Mouse (Mus musculus) megakaryocyte, embryonic 14.5 days (primary cell): Measurements from ENCODE around the gene Myadml2. TPM values are rescaled to one million over a fixed set of nuclear protein-coding genes. Genes with fewer than 3 reads are reported as not detected.
"Not testable (repeated sequence)": the region's sequence is repeated elsewhere in the genome, so short reads cannot be mapped to it uniquely, and the experiment has no call there.

Source experiments
- H3K27me3 ChIP-seq: replicated peaks from 2 replicates; pipeline ENCODE3; 2012; ENCODE audit warnings: inconsistent platforms
- H3K36me3 ChIP-seq: replicated peaks from 2 replicates; pipeline ENCODE3; 2012; ENCODE audit warnings: low read length, inconsistent platforms, mixed read lengths
- H3K4me1 ChIP-seq: 2 replicates; pipeline ENCODE4 v1.6.1; 2012; ENCODE audit warnings: inconsistent platforms
- H3K4me3 ChIP-seq: replicated peaks from 2 replicates; pipeline ENCODE3; 2012; ENCODE audit warnings: moderate library complexity, mild to moderate bottlenecking, inconsistent platforms
- H3K9me3 ChIP-seq: 2 replicates; pipeline ENCODE4 v1.6.1; 2012; ENCODE audit warnings: inconsistent platforms
- FLI1 ChIP-seq: IDR thresholded peaks from 2 replicates; pipeline ENCODE4 v1.6.1; 2012; ENCODE audit warnings: low read length, inconsistent platforms, mixed read lengths
- GATA1 ChIP-seq: IDR thresholded peaks from 3 replicates; pipeline ENCODE4 v1.6.1; 2012; ENCODE audit warnings: mixed read lengths, low read length, inconsistent platforms, borderline replicate concordance
- polyA plus RNA-seq: library from polyadenylated mRNA; stranded (reverse); fragments of >175 nt; gene quantifications from 2 replicates; pipeline ENCODE4 v1.2.3, GENCODE M21; 2012; ENCODE audit warnings: low replicate concordance; ENCODE audit not compliant: insufficient read depth

Myadml2 gene
- polyA plus RNA-seq, 1 experiment, result 0.44 TPM

GRCm38 (mm10) chr11:120683536-120683935 lies 35.6 kb upstream of the Myadml2 start:
- H3K36me3 ChIP-seq, result peaks cover 93% of the 10 kb centered on the region
- H3K9me3 ChIP-seq, result no peaks in the 10 kb centered on the region
- peaks cover 37% of the 10 kb centered on the region for H3K4me1 ChIP-seq
- TF ChIP-seq GATA1 (no peak), FLI1 (no peak)
- H3K27me3 ChIP-seq, result no peaks in the 10 kb centered on the region
- H3K4me3 ChIP-seq, result no peak overlapping the region

- TF ChIP-seq GATA1 (no peak), FLI1 (no peak)
- no peak overlapping the region for H3K4me3 ChIP-seq
- H3K4me1 ChIP-seq, result peaks cover 40% of the 10 kb centered on the region
- no peaks in the 10 kb centered on the region for H3K9me3 ChIP-seq
- H3K36me3 ChIP-seq, result peaks cover 93% of the 10 kb centered on the region
- no peaks in the 10 kb centered on the region for H3K27me3 ChIP-seq
These were observed 34.7 kb upstream of the Myadml2 start for GRCm38 (mm10) chr11:120682683-120683082.

DNA sequence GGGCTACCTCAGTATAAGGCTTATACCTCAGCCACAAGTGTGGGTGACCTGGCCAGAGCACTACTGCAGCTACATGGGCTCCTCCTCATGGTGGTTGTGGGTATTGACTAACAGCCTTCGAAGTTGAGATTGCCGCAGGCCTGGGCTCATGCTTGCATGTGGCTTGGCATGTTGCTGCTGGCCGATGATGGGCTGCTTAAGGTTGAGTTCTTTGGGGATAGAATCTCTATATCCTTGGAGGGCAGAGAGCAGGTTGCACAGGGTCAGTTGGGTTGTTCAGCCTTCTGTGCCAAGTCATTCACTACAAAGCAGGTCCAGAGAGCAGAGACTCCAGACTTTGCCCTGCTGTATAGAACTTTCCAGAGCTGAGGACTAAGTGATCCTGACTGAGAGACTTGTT lies 32.0 kb upstream of the Myadml2 start:
- no peak overlapping the region for H3K4me3 ChIP-seq
- no peaks in the 10 kb centered on the region for H3K9me3 ChIP-seq
- H3K27me3 ChIP-seq, result no peaks in the 10 kb centered on the region
- peaks cover 65% of the 10 kb centered on the region for H3K4me1 ChIP-seq
- TF ChIP-seq GATA1 (no peak), FLI1 (no peak)
- H3K36me3 ChIP-seq, result peaks cover 90% of the 10 kb centered on the region

DNA sequence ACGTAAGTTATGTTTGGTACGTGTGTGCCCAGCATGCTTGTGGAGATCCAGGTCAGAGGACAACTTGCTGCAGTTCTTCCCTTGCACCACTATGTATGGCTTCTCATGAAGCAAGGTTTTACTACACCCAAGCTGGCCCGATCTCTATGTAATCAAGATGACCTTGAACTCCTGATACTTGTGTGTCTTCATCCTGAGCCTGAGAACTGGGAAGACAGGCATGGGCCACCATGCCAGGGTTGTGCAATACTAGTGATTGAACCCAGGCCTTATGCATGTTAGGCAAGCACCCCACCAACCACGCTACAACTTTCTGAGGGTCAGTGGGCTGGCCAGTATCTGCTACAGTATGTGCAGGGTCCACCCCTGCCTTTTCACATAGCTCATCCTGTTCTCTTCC lies 29.0 kb upstream of the Myadml2 start:
- Histone ChIP-seq H3K4me3 (no peak overlapping the region), H3K27me3 (no peaks in the 10 kb centered on the region), H3K36me3 (peaks cover 68% of the 10 kb centered on the region), H3K9me3 (no peaks in the 10 kb centered on the region), H3K4me1 (peaks cover 61% of the 10 kb centered on the region)
- TF ChIP-seq FLI1 (no peak), GATA1 (no peak)

DNA sequence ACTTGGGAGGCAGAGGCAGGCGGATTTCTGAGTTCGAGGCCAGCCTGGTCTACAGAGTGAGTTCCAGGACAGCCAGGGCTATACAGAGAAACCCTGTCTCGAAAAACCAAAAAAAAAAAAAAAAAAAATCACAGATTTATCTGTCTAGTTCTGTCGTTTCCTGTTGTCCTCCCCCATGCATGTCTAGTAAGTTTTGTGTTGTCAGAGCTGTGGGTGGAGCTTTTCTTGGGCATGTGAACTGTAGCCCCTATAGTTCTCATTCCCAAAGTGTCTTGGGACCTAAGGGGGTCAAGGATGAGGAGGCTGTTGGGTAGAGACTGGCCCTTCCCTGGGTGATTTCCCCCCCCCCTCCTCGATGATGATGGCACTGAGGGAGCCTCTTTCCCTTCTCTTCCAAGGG lies 27.9 kb upstream of the Myadml2 start:
- peak overlapping the region; percentile 46 for H3K4me3 ChIP-seq
- H3K27me3 ChIP-seq, H3K9me3 ChIP-seq: not testable (repeated sequence)
- peaks cover 61% of the 10 kb centered on the region for H3K36me3 ChIP-seq
- peaks cover 64% of the 10 kb centered on the region for H3K4me1 ChIP-seq

DNA sequence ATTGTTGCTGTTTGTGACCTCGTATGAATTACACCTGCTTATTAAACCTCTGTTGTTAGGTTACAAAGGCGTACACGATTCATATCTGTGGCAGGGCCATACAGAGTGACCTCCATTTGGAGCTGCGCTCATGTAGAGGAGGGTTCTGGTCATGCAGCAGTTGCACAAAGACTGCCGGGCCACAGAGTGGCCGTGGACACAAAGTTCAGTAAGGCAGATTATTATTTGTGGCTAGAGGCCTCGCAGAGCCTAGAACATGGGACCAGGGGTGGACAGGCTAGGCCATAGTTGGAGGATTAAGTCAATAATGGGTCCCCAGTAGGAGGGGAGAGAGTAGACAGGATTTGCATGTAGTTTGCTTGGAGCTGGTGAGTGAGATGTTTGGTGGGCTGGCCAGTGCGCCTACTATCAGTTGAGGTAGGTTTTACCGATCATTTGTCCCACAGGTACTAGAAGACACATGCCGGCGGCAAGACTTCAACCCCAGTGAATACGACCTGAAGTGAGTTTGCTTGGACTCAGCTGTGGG lies 25.7 kb upstream of the Myadml2 start:
- Histone ChIP-seq H3K4me1 (peaks cover 56% of the 10 kb centered on the region), H3K36me3 (peaks cover 39% of the 10 kb centered on the region), H3K27me3 (peaks cover 4% of the 10 kb centered on the region), H3K9me3 (no peaks in the 10 kb centered on the region), H3K4me3 (peak overlapping the region; percentile 96)
- TF ChIP-seq FLI1 (no peak), GATA1 (no peak)

DNA sequence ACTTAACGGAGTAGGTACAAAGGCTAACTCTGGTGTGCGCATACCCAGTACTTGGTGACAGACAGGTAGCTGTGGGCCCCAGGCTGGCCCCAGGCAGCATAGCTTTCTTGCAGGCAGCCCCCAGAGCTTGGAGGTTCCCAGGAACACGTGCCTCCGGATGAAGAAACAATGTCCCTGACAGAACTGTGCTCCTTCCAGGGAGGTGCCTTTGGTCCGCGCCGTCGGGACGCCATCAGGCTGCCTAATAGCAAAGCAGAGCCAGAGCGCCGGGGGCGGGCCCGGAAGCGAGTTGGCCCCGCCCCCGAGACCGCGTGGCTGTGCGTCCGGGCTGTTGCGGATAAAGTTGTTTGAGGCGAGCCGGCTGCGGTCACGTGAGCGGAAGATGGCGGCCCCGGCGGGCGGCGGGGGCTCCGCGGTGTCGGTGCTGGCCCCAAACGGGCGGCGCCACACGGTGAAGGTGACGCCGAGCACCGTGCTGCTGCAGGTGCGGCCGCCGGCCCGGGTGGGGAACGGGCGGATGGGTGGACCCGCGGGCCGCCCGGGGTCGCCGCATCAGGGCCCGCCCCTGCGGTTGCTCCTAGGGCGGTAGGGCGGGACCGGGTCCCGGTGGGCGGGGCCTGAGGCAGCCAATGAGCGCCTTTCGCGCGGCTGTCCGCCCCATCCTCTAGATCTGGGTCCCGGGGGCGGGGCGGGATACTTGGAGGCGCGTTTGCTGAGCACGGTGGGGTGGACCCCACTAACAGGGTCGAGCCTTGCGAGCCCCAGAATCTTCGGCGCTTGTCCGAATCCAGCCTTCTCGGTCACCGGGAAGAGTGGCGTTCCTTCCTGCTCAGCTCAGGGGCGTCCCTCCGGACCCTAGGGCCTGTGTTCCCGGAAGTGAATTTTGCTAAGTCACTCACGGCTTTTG lies 25.0 kb upstream of the Myadml2 start, which contains the start of gene Aspscr1:
TSS of gene Aspscr1 (plus strand) at position 287 of the 907 bp plus-strand sequence.
- peak within 1 kb of the TSS; percentile 96 for H3K4me3 ChIP-seq
- H3K9me3 ChIP-seq, result no peaks in the 10 kb centered on the region
- H3K27me3 ChIP-seq, result peaks cover 4% of the 10 kb centered on the region
- peaks cover 54% of the 10 kb centered on the region for H3K4me1 ChIP-seq
- no peak for TF ChIP-seq FLI1
- no peak for TF ChIP-seq GATA1
- peaks cover 32% of the 10 kb centered on the region for H3K36me3 ChIP-seq

GRCm38 (mm10) chr11:120666617-120667016 lies 18.7 kb upstream of the Myadml2 start:
- TF ChIP-seq GATA1 (no peak), FLI1 (no peak)
- peaks cover 19% of the 10 kb centered on the region for H3K4me1 ChIP-seq
- H3K9me3 ChIP-seq, result no peaks in the 10 kb centered on the region
- no peak overlapping the region for H3K4me3 ChIP-seq
- H3K36me3 ChIP-seq, result no peaks in the 10 kb centered on the region
- H3K27me3 ChIP-seq, result peaks cover 59% of the 10 kb centered on the region

GRCm38 (mm10) chr11:120665406-120665805 lies 17.4 kb upstream of the Myadml2 start:
- Histone ChIP-seq H3K27me3 (peaks cover 72% of the 10 kb centered on the region), H3K9me3 (no peaks in the 10 kb centered on the region), H3K36me3 (no peaks in the 10 kb centered on the region), H3K4me3 (no peak overlapping the region), H3K4me1 (peaks cover 30% of the 10 kb centered on the region)
- TF ChIP-seq FLI1 (no peak), GATA1 (no peak)

DNA sequence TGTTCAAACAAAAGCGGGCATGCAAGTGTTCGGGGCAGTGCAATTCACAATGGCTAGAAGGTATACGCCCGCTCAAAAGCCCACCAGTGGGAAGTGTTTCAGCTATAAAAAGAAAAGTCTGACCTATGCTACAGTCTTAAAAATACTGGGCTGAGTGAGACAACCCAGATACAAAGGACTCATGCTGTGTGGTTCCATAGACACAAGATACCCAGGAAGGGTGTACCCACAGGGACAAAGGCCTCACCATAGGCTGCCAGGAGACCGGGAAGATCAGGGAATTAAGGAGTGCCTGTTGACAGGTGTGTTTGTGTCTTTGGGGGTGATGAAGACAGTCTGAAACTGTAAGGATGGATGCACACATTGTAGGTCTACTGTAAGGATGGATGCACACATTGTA lies 15.8 kb upstream of the Myadml2 start:
- Histone ChIP-seq H3K27me3 (peaks cover 84% of the 10 kb centered on the region), H3K36me3 (no peaks in the 10 kb centered on the region), H3K9me3 (no peaks in the 10 kb centered on the region), H3K4me3 (no peak overlapping the region), H3K4me1 (peaks cover 47% of the 10 kb centered on the region)
- TF ChIP-seq FLI1 (no peak), GATA1 (no peak)

- H3K27me3 ChIP-seq, result peaks cover 94% of the 10 kb centered on the region
- no peak for TF ChIP-seq FLI1
- TF ChIP-seq GATA1, result no peak
- H3K4me1 ChIP-seq, result peaks cover 50% of the 10 kb centered on the region
- no peaks in the 10 kb centered on the region for H3K9me3 ChIP-seq
- no peaks in the 10 kb centered on the region for H3K36me3 ChIP-seq
- no peak overlapping the region for H3K4me3 ChIP-seq
These were observed 14.8 kb upstream of the Myadml2 start for GRCm38 (mm10) chr11:120662759-120663158.
